Mouse (Mus musculus) forebrain, postnatal 0 days (tissue): ENCODE measurements around the gene Gm10645. TPM values are rescaled to one million over a fixed set of nuclear protein-coding genes. Genes with fewer than 3 reads are reported as not detected.

Source experiments
- ATAC-seq: fragments of 200-750 bp; cut with Nextera tagmentation; 2 replicates; pipeline ENCODE4 v1.8.0; 2017; ENCODE audit warnings: mild to moderate bottlenecking, moderate library complexity
- DNase-seq: peaks from one replicate; pipeline ENCODE4 v3.0.0-alpha.2; 2015
- H3K27ac ChIP-seq: fragments of 300-500 bp; sonication (generic); 2 replicates; pipeline ENCODE4 v1.5.1; 2014; ENCODE audit warnings: low read depth, mild to moderate bottlenecking, antibody characterized with exemption, low read length, moderate library complexity, mixed read lengths
- H3K27me3 ChIP-seq: fragments of 300-500 bp; sonication (generic); 2 replicates; pipeline ENCODE4 v1.6.1; 2014; ENCODE audit warnings: mild to moderate bottlenecking, low read length, mixed read lengths; ENCODE audit not compliant: insufficient read depth
- H3K36me3 ChIP-seq: fragments of 300-500 bp; sonication (generic); 2 replicates; pipeline ENCODE4 v1.6.1; 2014; ENCODE audit warnings: mild to moderate bottlenecking, moderate library complexity; ENCODE audit not compliant: insufficient read depth
- H3K4me1 ChIP-seq: fragments of 300-500 bp; sonication (generic); 2 replicates; pipeline ENCODE4 v1.6.1; 2014; ENCODE audit warnings: antibody characterized with exemption; ENCODE audit not compliant: insufficient read depth
- H3K4me2 ChIP-seq: fragments of 300-500 bp; sonication (generic); 2 replicates; pipeline ENCODE4 v1.6.1; 2014; ENCODE audit warnings: low read depth, mild to moderate bottlenecking, moderate library complexity
- H3K4me3 ChIP-seq: fragments of 300-500 bp; sonication (generic); 2 replicates; pipeline ENCODE4 v1.5.1; 2014; ENCODE audit warnings: low read depth, low read length, mixed read lengths
- H3K9ac ChIP-seq: fragments of 300-500 bp; sonication (generic); 2 replicates; pipeline ENCODE4 v1.6.1; 2014; ENCODE audit warnings: mild to moderate bottlenecking
- H3K9me3 ChIP-seq: fragments of 300-500 bp; sonication (generic); 2 replicates; pipeline ENCODE4 v1.6.1; 2016; ENCODE audit warnings: low read length
- CTCF ChIP-seq: sonication (generic); IDR thresholded peaks from 2 replicates; pipeline ENCODE4 v1.5.1; 2016; ENCODE audit warnings: antibody characterized with exemption, control low read depth, low read depth
- WGBS: fragments of 180-500 bp; shearing (Covaris S2); extraction: QIAGEN DNeasy Blood & Tissue Kit; methylation state at CpG from one replicate; pipeline ENCODE4 v1.1.7; 2014; 5-methylcytosine and 5-hydroxymethylcytosine counted together
- polyA plus RNA-seq: library from polyadenylated mRNA; unstranded; fragments of >200 nt; fragmentation: Nextera tagmentation; extraction: Ambion mirVana; gene quantifications from 2 replicates; pipeline ENCODE4 v1.2.1, GENCODE M21; 2015
- total RNA-seq: library from RNA; depleted of rRNA; stranded (reverse); fragments of >200 nt; gene quantifications from 2 replicates; pipeline ENCODE4 v1.2.3, GENCODE M21; 2014

The Gm10645 gene
- total and polyA plus RNA-seq, 2 experiments from 2014 or later = 3.2 to 8.8 TPM

DNA sequence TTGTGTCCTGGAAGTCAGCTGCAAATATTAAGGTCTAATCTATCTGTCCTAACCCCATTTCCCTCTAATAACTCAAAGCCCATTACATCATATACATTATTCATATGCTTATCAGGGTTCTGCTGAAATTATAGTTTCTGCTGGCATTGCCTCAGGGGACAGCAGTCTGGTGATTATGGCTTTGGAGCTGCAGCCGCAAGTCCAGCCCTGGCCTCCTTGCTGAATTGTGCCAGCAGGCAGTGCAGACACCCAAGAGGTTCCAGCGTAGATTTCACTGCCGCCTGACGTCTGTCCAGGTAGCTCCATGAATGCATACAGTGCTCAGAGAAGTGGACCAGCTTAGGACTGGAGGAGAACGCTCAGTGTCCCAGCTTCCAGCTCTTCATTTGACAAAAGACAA is 16.8 kb upstream of the Gm10645 start:
- 73% methylated on average over 5 of the region's 5 CpGs for WGBS
- DNase-seq (no peak), ATAC-seq (no peak)
- Histone ChIP-seq H3K27ac (no peak overlapping the region), H3K36me3 (no peaks in the 10 kb centered on the region), H3K4me1 (0 out of 2 replicates have a peak, but pooled peaks cover 2% of the 10 kb centered on the region), H3K9ac (no peak overlapping the region), H3K4me2 (no peak overlapping the region), H3K9me3 (no peaks in the 10 kb centered on the region), H3K4me3 (no peak overlapping the region), H3K27me3 (no peaks in the 10 kb centered on the region)
- TF ChIP-seq CTCF = no peak

DNA sequence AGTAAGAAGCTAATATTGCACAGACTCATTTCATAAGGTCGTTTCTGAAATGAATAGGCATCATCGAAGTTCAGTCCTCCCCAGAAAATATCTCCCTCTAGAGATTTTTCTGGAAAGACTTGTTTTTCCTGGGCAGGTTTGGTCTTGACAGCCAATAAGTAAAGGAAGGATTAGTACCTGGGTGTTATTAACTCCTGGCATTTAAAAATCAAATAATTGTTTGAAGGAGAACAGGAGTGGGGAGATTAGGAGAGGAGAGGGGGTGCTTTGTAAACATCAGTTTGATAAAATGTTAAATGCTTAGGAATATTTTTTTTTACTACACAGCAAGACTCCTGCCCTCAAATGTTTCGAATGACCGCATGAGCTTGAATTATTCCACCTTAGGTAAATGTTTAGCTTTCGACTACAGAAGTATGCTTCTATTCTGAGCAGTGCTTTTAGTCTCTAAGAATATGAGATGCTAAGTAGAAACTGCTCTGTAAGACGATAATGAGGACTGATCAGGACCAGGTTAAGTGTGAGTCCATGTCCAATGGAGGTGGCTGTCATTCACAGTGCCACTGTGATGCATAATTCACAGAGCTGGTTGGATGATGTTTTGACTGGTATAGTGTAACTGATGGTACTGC is 16.0 kb upstream of the Gm10645 start:
- no peak for ATAC-seq
- Histone ChIP-seq H3K27ac (no peak overlapping the region), H3K4me1 (0 out of 2 replicates have a peak, but pooled peaks cover 2% of the 10 kb centered on the region), H3K4me2 (no peak overlapping the region), H3K4me3 (no peak overlapping the region), H3K9me3 (no peaks in the 10 kb centered on the region), H3K36me3 (no peaks in the 10 kb centered on the region), H3K9ac (no peak overlapping the region), H3K27me3 (no peaks in the 10 kb centered on the region)
- DNase-seq = no peak
- no peak for TF ChIP-seq CTCF
- 74% methylated on average over 6 of the region's 6 CpGs for WGBS

DNA sequence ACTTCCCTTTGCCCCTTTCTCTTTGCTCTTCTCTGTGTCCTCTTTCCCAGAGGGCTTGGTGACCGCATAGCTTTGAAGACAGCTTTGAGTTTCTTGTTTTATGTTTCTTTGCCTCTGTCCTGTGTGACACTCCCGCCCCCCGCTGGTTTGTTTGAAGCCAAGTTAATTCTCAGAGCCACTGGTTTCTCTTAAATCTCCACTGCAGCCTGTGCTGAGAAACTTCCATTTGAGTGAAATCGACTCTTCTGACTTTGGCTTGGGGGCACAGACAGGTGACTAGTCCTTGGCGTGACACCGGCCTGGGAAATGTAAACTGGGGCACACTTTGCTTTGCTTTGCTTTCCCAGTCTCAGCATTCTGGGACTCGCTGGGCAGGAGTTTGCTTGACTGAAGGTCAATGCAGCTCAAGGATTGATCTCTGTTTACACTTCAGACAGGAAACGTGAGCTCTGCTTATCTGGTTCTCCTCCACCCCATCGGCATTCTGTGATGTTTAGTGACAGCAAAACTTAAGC is 12.3 kb upstream of the Gm10645 start:
- no peak for DNase-seq
- no peaks in the 10 kb centered on the region for H3K4me1 ChIP-seq
- no peak overlapping the region for H3K4me2 ChIP-seq
- TF ChIP-seq CTCF = no peak
- no peak overlapping the region for H3K9ac ChIP-seq
- no peak overlapping the region for H3K4me3 ChIP-seq
- no peaks in the 10 kb centered on the region for H3K36me3 ChIP-seq
- no peaks in the 10 kb centered on the region for H3K27me3 ChIP-seq
- H3K27ac ChIP-seq = no peak overlapping the region
- WGBS = 15% methylated on average over 9 of the region's 9 CpGs
- H3K9me3 ChIP-seq = no peaks in the 10 kb centered on the region
- peak; percentile 42; the same call in 1 of the 2 replicates for ATAC-seq

DNA sequence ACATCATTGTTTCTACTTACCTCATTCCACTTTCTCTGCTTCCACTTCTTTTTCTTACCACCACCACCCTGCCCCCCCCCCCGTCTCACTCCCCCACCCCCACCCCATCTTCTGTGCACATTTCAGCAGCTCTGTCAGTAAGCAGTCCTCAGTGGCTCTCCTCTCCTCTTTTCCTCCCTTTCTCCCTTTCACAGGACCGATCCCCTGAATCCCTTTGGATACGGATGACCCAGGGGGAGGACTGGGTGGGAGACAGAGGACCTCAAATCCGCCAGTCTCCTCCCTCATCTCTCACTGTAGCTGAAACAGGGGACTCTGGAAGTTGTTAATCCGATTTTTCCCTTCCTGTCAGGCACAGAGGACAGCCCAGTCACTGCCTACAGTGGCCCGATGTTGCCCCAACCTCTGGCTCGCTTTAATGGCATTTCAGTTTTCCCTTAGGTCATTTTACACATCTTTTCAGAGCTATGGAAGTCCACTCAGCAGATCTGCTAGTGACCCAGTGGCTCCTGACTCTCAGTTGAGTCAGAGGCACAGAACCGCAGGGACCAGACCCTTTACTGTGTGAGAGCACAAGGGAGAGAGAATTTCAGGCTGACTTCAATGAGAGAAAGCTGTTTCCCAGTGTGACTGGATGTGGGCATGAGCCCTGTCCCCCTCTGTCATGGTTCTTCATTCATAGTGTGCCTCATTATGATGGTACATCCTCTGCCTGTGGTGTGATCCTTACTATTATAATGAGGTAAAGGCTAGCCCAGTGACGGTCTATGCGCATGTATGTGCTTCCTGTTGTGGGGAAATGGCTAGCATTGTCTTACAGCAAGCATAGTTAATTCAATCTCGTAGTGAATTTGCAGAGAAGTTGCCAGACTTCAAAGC is 11.6 kb upstream of the Gm10645 start:
- H3K27me3 ChIP-seq = no peaks in the 10 kb centered on the region
- no peak for TF ChIP-seq CTCF
- DNase-seq (no peak), ATAC-seq (peak; percentile 17; the same call in 1 of the 2 replicates)
- no peak overlapping the region for H3K27ac ChIP-seq
- WGBS = 27% methylated on average over 11 of the region's 11 CpGs
- no peak overlapping the region for H3K4me2 ChIP-seq
- H3K36me3 ChIP-seq = no peaks in the 10 kb centered on the region
- no peak overlapping the region for H3K4me3 ChIP-seq
- H3K4me1 ChIP-seq = no peaks in the 10 kb centered on the region
- no peak overlapping the region for H3K9ac ChIP-seq
- no peaks in the 10 kb centered on the region for H3K9me3 ChIP-seq

DNA sequence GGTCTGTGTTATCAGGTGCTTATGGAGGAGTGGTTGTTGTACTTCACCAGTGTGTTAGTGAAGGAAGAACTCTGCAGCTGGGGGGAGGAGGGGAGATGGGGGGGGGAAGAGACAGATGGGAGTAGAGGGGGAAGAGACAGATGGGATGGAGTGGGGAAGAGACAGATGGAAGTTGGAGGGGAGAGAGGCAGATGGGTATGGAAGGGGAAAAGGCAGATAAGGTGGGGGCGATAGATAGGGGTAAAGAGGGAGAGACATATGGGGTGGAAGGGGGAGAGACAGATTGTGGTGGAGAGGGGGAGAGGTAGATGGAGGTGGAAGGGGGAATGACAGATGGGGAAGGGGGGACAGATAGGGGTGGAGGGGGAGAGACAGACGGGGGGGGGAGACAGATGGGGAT is 10.8 kb upstream of the Gm10645 start:
- Histone ChIP-seq H3K36me3 (no peaks in the 10 kb centered on the region), H3K4me2 (no peak overlapping the region), H3K9me3 (no peaks in the 10 kb centered on the region), H3K27me3 (no peaks in the 10 kb centered on the region), H3K9ac (no peak overlapping the region), H3K4me3 (no peak overlapping the region), H3K27ac (no peak overlapping the region), H3K4me1 (no peaks in the 10 kb centered on the region)
- no peak for DNase-seq
- no peak for TF ChIP-seq CTCF
- ATAC-seq = no peak
- WGBS = 54% methylated on average over 2 of the region's 2 CpGs

DNA sequence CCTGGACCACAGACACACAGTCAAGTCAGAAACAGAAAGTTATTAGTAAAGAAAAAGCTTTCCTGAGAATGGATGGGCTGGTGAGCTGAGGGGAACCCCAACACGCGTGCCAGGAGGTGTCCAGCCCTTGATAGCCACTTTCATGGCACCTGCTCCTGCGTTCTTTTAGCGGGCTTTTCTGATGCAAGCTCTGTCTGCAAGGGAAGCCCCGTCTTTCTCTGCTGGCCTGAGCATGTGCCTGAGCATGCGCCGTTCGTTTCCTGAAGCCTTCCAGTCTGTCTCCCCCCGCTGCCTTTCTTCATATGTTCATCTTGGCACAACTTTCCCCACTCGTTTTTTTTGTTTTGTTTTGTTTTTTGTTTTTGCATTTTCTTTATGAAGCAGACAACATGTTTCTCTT is 9.7 kb upstream of the Gm10645 start:
- DNase-seq (peak; percentile 72), ATAC-seq (peak; percentile 72)
- H3K27ac ChIP-seq = no peak overlapping the region
- no peaks in the 10 kb centered on the region for H3K9me3 ChIP-seq
- WGBS = 55% methylated on average over 10 of the region's 10 CpGs
- H3K4me3 ChIP-seq = no peak overlapping the region
- H3K4me1 ChIP-seq = no peaks in the 10 kb centered on the region
- no peak for TF ChIP-seq CTCF
- no peaks in the 10 kb centered on the region for H3K36me3 ChIP-seq
- no peaks in the 10 kb centered on the region for H3K27me3 ChIP-seq
- peak overlapping the region; percentile 24; the same call in 1 of the 2 replicates for H3K4me2 ChIP-seq
- no peak overlapping the region for H3K9ac ChIP-seq

DNA sequence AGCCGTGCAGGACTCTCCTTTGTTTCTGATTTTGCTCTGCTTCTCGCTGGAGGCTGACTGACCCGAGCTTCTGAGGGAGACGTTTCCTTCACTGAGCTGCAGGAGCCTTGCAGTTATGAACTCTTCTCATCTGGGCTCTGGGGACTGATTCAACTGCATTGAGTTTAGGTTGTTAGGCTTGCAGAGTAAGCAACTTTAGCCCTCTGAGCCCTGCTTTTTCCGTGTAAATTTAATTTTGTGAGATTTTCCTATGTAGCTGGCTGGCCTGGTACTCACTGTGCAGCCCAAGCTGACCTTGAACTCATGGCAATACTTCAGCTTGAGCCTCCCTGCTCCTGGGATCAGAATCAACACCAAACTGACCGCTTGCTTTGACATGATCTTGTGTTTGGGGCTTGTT is 4.9 kb upstream of the Gm10645 start:
- H3K27me3 ChIP-seq = no peaks in the 10 kb centered on the region
- no peaks in the 10 kb centered on the region for H3K36me3 ChIP-seq
- H3K9ac ChIP-seq = no peak overlapping the region
- H3K4me1 ChIP-seq = peaks cover 11% of the 10 kb centered on the region; the same call in 1 of the 2 replicates
- TF ChIP-seq CTCF = no peak
- WGBS = 37% methylated on average over 6 of the region's 6 CpGs
- no peak overlapping the region for H3K27ac ChIP-seq
- DNase-seq (no peak), ATAC-seq (no peak)
- H3K4me3 ChIP-seq = no peak overlapping the region
- no peaks in the 10 kb centered on the region for H3K9me3 ChIP-seq
- no peak overlapping the region for H3K4me2 ChIP-seq
